Mouse (Mus musculus) bone marrow, adult 2 months (tissue): Measurements from ENCODE around the gene Ripk4.

ENCODE experiments used
- CTCF ChIP-seq: fragments of 200-500 bp; IDR thresholded peaks from 2 replicates; pipeline ENCODE4 v1.5.1; 2011; ENCODE audit warnings: low read length, control low read depth; ENCODE audit not compliant: control insufficient read depth, insufficient read depth
- POLR2A ChIP-seq: fragments of 200-500 bp; IDR thresholded peaks from 2 replicates; pipeline ENCODE4 v1.6.1; 2011; ENCODE audit warnings: low read depth, mild to moderate bottlenecking, control low read depth, low read length, borderline replicate concordance; ENCODE audit not compliant: control insufficient read depth

DNA sequence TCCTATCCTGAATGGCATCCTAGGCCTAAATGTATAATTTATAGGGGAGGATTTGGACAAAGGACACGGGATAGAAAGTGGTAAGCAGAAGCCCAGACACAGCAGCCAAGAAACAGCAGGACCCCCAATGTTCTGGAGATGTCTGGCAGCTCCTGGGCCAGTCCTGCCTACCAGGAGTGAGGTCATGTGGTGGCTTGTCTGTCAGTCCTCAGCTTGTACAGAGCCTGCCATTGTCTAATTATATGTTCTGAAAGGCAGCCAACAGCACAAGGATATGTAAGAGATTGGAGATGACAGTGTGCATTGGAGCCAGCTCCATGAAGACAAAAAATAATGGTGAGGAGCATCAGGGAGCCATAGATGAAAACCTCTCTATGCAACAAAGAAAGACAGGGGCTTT, 61.7 kb downstream of the Ripk4 start:
- TF ChIP-seq POLR2A (no peak), CTCF (no peak)
